Mouse (Mus musculus): ENCODE data around the gene Selenbp1. TPM values are rescaled to one million over a fixed set of nuclear protein-coding genes. Genes with fewer than 3 reads are reported as not detected.
"Not testable (repeated sequence)": the region's sequence is repeated elsewhere in the genome, so short reads cannot be mapped to it uniquely, and the experiment has no call there.

The Selenbp1 gene
- polyA plus RNA-seq, 1 experiment from 2014 or later, result 5.1 TPM

DNA sequence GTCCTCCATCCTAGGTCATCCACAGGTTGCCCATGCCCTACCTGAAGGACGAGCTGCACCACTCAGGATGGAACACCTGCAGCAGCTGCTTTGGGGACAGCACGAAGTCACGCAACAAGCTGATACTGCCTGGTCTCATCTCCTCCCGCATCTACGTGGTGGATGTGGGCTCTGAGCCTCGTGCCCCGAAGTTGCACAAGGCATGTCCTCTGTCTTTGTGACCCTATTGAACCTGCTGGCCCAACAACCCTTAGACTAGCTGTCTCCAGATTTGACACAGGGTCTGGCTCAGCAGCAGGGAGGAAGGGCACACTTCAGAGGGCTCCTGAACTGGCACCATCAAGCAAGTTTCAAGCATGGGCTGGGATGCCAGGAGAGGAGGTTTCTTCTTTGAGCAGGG, 4.3 kb downstream of the Selenbp1 start:
- ATAC-seq (replicated peaks; ENCODE audit: low FRiP score); H3K36me3 ChIP-seq (ENCODE audit: control insufficient read depth, insufficient read depth, low read length); H3K9me3 ChIP-seq (ENCODE audit: control insufficient read depth, low read length); H3K4me3 ChIP-seq (ENCODE audit: low read depth, low read length); H3K27ac ChIP-seq (ENCODE audit: low read depth, low read length); H3K4me1 ChIP-seq (replicated peaks; ENCODE audit: control insufficient read depth, insufficient read depth, low read length); DNase-seq (ENCODE audit: low spot score); H3K9ac ChIP-seq (ENCODE audit: low read length); H3K27me3 ChIP-seq (ENCODE audit: control insufficient read depth, insufficient read depth, low read length); H3K4me2 ChIP-seq (ENCODE audit: low read depth, low read length, severe bottlenecking): not testable (repeated sequence)
- 98% methylated on average over 7 of the region's 7 CpGs for WGBS

DNA sequence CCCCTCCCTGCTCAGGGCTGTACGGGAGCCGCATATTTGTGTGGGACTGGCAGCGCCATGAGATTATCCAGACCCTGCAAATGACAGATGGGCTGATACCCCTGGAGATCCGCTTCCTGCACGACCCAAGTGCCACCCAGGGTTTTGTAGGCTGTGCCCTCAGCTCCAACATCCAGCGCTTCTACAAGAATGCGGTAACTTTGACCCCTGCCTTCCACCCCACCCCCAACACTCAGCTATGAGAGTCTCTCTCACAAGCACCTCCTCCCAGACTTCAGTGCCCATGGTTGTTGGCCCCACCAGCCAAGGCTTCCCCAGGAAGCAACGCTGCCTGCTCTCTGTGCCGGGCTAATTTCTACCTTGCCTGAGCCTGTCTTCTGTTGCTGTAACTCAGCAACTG, 7.2 kb downstream of the Selenbp1 start:
- H3K27ac ChIP-seq (ENCODE audit: low read depth, low read length); H3K36me3 ChIP-seq (ENCODE audit: control insufficient read depth, insufficient read depth, low read length); H3K4me2 ChIP-seq (ENCODE audit: low read depth, low read length, severe bottlenecking); H3K9ac ChIP-seq (ENCODE audit: low read length); DNase-seq (ENCODE audit: low spot score); H3K27me3 ChIP-seq (ENCODE audit: control insufficient read depth, insufficient read depth, low read length); H3K9me3 ChIP-seq (ENCODE audit: control insufficient read depth, low read length); ATAC-seq (replicated peaks; ENCODE audit: low FRiP score); H3K4me1 ChIP-seq (replicated peaks; ENCODE audit: control insufficient read depth, insufficient read depth, low read length); H3K4me3 ChIP-seq (ENCODE audit: low read depth, low read length): not testable (repeated sequence)
- 71% methylated on average over 9 of the region's 9 CpGs for WGBS

DNA sequence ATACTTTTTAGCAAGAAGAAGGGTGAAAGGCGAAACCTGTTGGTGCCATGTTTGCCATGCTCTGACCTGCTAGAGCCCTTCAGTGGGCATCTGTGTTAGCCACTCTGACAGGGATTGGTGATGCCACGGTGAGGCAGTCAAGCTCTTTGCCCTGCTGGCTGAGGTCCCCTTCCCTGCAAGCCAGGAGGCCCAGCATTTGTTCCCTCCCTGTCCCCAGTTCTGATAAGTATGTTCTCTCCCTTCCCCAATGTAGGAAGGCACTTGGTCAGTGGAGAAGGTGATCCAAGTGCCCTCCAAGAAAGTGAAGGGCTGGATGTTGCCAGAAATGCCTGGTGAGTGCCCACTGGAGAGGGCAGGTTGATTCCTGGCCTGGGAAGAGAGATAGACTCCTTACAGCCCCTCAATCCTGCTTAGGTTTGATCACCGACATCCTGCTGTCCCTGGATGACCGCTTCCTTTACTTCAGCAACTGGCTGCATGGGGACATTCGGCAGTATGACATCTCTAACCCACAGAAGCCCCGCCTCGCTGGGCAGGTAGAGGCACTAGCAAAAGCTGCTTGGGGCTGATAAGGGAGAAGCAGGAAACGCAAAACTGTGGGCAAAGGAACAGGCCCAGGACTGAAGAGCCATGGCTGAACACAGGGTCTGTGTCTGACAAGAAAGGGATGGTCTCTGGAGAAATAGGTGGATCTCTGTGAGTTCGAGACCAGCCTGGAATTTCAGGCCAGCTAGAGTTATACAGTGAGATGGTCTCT, 9.5 kb downstream of the Selenbp1 start:
- whole genome bisulfite sequencing, result 85% methylated on average over 9 of the region's 9 CpGs
- not testable (repeated sequence) for H3K4me3 ChIP-seq (ENCODE audit: low read depth, low read length); H3K9ac ChIP-seq (ENCODE audit: low read length); ATAC-seq (replicated peaks; ENCODE audit: low FRiP score); H3K4me1 ChIP-seq (replicated peaks; ENCODE audit: control insufficient read depth, insufficient read depth, low read length); H3K36me3 ChIP-seq (ENCODE audit: control insufficient read depth, insufficient read depth, low read length); H3K27ac ChIP-seq (ENCODE audit: low read depth, low read length); H3K9me3 ChIP-seq (ENCODE audit: control insufficient read depth, low read length); DNase-seq (ENCODE audit: low spot score); H3K4me2 ChIP-seq (ENCODE audit: low read depth, low read length, severe bottlenecking); H3K27me3 ChIP-seq (ENCODE audit: control insufficient read depth, insufficient read depth, low read length)

DNA sequence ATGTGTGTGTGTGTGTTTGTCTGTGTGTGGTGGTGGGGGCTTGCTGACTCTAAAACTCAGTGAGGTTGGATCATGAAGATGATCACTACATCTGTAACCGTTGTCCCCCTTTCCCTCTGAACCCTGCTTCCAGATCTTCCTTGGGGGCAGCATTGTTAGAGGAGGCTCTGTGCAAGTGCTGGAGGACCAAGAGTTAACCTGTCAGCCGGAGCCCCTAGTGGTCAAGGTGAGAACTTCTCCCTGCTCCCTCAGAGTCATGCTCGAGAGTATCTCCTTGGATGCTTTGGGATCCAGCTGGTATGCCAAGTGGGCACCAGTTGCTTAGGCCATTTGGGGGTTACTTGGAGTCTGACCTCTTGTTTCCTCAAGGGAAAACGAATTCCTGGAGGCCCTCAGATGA, 10.8 kb downstream of the Selenbp1 start:
- not testable (repeated sequence) for ATAC-seq (replicated peaks; ENCODE audit: low FRiP score); H3K4me2 ChIP-seq (ENCODE audit: low read depth, low read length, severe bottlenecking); H3K36me3 ChIP-seq (ENCODE audit: control insufficient read depth, insufficient read depth, low read length); H3K27ac ChIP-seq (ENCODE audit: low read depth, low read length); H3K4me3 ChIP-seq (ENCODE audit: low read depth, low read length); H3K9me3 ChIP-seq (ENCODE audit: control insufficient read depth, low read length); DNase-seq (ENCODE audit: low spot score); H3K4me1 ChIP-seq (replicated peaks; ENCODE audit: control insufficient read depth, insufficient read depth, low read length); H3K27me3 ChIP-seq (ENCODE audit: control insufficient read depth, insufficient read depth, low read length); H3K9ac ChIP-seq (ENCODE audit: low read length)
- 33% methylated on average over 3 of the region's 4 CpGs for WGBS

DNA sequence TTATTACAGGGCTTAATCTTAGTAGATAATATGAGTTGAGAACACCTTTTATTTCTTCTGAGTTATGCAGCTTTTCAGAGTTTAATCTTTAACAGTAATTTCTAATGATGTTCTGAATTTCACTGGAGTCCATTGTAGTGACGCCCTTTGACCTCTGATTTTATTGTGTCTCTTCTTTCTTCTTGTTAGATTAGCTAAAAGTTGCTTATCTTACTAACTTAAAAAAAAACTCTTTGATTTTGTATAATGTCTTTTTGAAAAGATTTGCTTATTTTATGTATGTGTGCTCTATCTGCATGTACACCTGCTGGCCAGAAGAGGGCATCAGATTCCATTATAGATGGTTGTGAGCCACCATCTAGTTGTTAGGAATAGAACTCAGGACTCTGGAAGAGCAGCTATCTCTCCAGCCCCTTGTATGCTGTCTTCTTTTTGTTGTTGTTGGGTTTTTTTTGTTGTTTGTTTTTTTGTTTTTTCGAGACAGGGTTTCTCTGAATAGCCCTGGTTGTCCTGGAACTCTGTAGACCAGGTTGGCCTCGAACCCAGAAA, 15.3 kb downstream of the Selenbp1 start:
- ATAC-seq (replicated peaks; ENCODE audit: low FRiP score) (no peak), DNase-seq (ENCODE audit: low spot score) (no peak)
- H3K4me2 ChIP-seq (ENCODE audit: low read depth, low read length, severe bottlenecking), result no peak overlapping the region
- H3K4me1 ChIP-seq (replicated peaks; ENCODE audit: control insufficient read depth, insufficient read depth, low read length), result 0 out of 2 replicates have a peak, but pooled peaks cover 2% of the 10 kb centered on the region
- no peak overlapping the region for H3K4me3 ChIP-seq (ENCODE audit: low read depth, low read length)
- no peaks in the 10 kb centered on the region; the same call in 1 of the 2 replicates for H3K9me3 ChIP-seq (ENCODE audit: control insufficient read depth, low read length)
- H3K27ac ChIP-seq (ENCODE audit: low read depth, low read length), result no peak overlapping the region
- 76% methylated on average over 3 of the region's 3 CpGs for WGBS
- H3K9ac ChIP-seq (ENCODE audit: low read length), result no peak overlapping the region
- no peaks in the 10 kb centered on the region for H3K27me3 ChIP-seq (ENCODE audit: control insufficient read depth, insufficient read depth, low read length)
- H3K36me3 ChIP-seq (ENCODE audit: control insufficient read depth, insufficient read depth, low read length), result no peaks in the 10 kb centered on the region

DNA sequence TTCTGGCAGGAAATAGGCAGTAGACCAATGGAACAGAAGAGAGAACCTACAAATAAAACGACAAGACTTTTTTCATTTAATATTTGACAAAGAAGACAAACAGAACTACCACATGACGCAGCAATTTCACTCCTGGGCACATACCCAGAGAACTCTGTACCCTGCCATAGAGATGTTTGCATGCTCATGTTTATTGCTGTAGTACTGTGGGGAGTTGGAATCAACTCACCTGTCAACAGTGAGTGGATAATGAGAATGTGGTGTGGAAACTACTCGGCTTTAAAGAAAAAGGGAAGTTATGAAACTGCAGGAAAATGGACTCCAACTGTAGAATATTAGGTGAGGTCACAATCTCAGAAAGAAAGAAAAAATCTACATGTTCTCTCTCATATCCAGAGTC, 16.8 kb downstream of the Selenbp1 start:
- H3K27me3 ChIP-seq (ENCODE audit: control insufficient read depth, insufficient read depth, low read length), result no peaks in the 10 kb centered on the region
- no peak overlapping the region for H3K4me2 ChIP-seq (ENCODE audit: low read depth, low read length, severe bottlenecking)
- 88% methylated on average over 3 of the region's 3 CpGs for WGBS

DNA sequence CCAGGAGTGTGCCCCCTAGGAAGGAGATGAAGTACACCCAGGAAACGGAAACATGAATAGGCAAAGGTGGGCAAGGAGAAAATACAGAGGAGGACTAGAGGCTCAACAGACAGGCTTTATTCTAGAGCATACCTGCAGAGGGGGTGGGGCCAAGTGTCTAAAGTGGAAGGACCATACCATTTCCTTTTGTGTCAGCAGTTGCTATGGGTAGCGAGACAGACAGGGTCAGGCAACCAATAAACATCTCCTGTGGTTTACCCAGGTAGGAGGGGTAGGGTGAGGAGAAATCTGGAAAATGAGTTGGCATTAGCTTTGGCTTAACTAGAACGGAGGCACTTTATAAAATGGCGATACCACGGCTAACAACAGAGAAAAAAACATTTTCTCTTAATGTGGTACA, 19.9 kb downstream of the Selenbp1 start:
- Histone ChIP-seq H3K4me1 (replicated peaks; ENCODE audit: control insufficient read depth, insufficient read depth, low read length) (peaks cover 5% of the 10 kb centered on the region; the same call in 1 of the 2 replicates), H3K27ac (ENCODE audit: low read depth, low read length) (no peak overlapping the region), H3K4me3 (ENCODE audit: low read depth, low read length) (peak overlapping the region; percentile 67; the same call in 1 of the 2 replicates), H3K9me3 (ENCODE audit: control insufficient read depth, low read length) (no peaks in the 10 kb centered on the region; the same call in 1 of the 2 replicates), H3K4me2 (ENCODE audit: low read depth, low read length, severe bottlenecking) (peak overlapping the region; percentile 75; the same call in 1 of the 2 replicates), H3K27me3 (ENCODE audit: control insufficient read depth, insufficient read depth, low read length) (no peaks in the 10 kb centered on the region), H3K36me3 (ENCODE audit: control insufficient read depth, insufficient read depth, low read length) (peaks cover 3% of the 10 kb centered on the region), H3K9ac (ENCODE audit: low read length) (no peak overlapping the region; the same call in 1 of the 2 replicates)
- 66% methylated on average over 5 of the region's 5 CpGs for WGBS
- ATAC-seq (replicated peaks; ENCODE audit: low FRiP score) (no peak), DNase-seq (ENCODE audit: low spot score) (no peak)

More for the DNA sequence above, 16.8 kb downstream of the Selenbp1 start:
- H3K4me1 ChIP-seq (replicated peaks; ENCODE audit: control insufficient read depth, insufficient read depth, low read length), result 0 out of 2 replicates have a peak, but pooled peaks cover 2% of the 10 kb centered on the region
- no peak overlapping the region for H3K9ac ChIP-seq (ENCODE audit: low read length)
- no peak for ATAC-seq (replicated peaks; ENCODE audit: low FRiP score)
- no peak for DNase-seq (ENCODE audit: low spot score)
- H3K9me3 ChIP-seq (ENCODE audit: control insufficient read depth, low read length), result no peaks in the 10 kb centered on the region; the same call in 1 of the 2 replicates
- no peak overlapping the region for H3K4me3 ChIP-seq (ENCODE audit: low read depth, low read length)
- H3K27ac ChIP-seq (ENCODE audit: low read depth, low read length), result no peak overlapping the region
- no peaks in the 10 kb centered on the region for H3K36me3 ChIP-seq (ENCODE audit: control insufficient read depth, insufficient read depth, low read length)

DNA sequence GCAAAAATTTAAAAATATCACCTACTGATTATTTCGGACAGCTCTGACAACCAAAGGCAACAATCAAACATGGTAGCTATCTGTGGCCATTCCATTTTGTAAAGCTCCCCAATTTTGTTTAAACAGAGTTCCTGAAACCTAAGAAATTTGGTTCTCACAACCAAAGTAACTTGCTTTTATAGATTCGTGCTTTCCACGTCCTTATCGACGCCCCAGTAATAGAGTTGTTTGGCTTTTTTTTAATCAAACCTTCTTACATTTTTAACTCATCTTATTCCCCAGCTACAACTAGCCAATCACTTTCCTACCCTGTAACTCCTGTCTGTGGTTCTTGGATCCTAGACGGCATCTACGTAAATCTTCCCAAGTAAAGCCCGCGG, 20.5 kb downstream of the Selenbp1 start:
- no peaks in the 10 kb centered on the region for H3K27me3 ChIP-seq (ENCODE audit: control insufficient read depth, insufficient read depth, low read length)
- peaks cover 5% of the 10 kb centered on the region; the same call in 1 of the 2 replicates for H3K4me1 ChIP-seq (replicated peaks; ENCODE audit: control insufficient read depth, insufficient read depth, low read length)
- peak; percentile 17; the same call in 1 of the 2 replicates for ATAC-seq (replicated peaks; ENCODE audit: low FRiP score)

More for the DNA sequence above, 20.5 kb downstream of the Selenbp1 start:
- no peaks in the 10 kb centered on the region; the same call in 1 of the 2 replicates for H3K9me3 ChIP-seq (ENCODE audit: control insufficient read depth, low read length)
- H3K27ac ChIP-seq (ENCODE audit: low read depth, low read length), result peak overlapping the region; percentile 89
- peak overlapping the region; percentile 75 for H3K4me2 ChIP-seq (ENCODE audit: low read depth, low read length, severe bottlenecking)
- peaks cover 4% of the 10 kb centered on the region for H3K36me3 ChIP-seq (ENCODE audit: control insufficient read depth, insufficient read depth, low read length)
- H3K9ac ChIP-seq (ENCODE audit: low read length), result peak overlapping the region; percentile 88
- no peak for DNase-seq (ENCODE audit: low spot score)
- peak overlapping the region; percentile 67 for H3K4me3 ChIP-seq (ENCODE audit: low read depth, low read length)
- WGBS, result 18% methylated on average over 9 of the region's 9 CpGs

Measured in forebrain, embryonic 11.5 days (tissue).